Mouse (Mus musculus) stomach, postnatal 0 days (tissue): ENCODE data around the gene Trim25. TPM values are rescaled to one million over a fixed set of nuclear protein-coding genes. Genes with fewer than 3 reads are reported as not detected.
A peak's percentile ranks its signal among the peaks of the same experiment; 100 is the strongest.

Experiments
- ATAC-seq: fragments of 200-750 bp; cut with Nextera tagmentation; 2 replicates; pipeline ENCODE4 v1.8.0; 2017; ENCODE audit not compliant: low FRiP score, low TSS enrichment
- DNase-seq: peaks from one replicate; pipeline ENCODE4 v3.0.0-alpha.2; 2016; ENCODE audit warnings: low spot score
- H3K27ac ChIP-seq: fragments of 300-500 bp; sonication (generic); replicated peaks from 2 replicates; pipeline ENCODE4 v1.5.1; 2014; ENCODE audit warnings: mild to moderate bottlenecking, control low read depth
- H3K27me3 ChIP-seq: fragments of 300-500 bp; sonication (generic); 2 replicates; pipeline ENCODE4 v1.6.1; 2014; ENCODE audit warnings: low read length; ENCODE audit not compliant: control insufficient read depth, insufficient read depth
- H3K36me3 ChIP-seq: fragments of 300-500 bp; sonication (generic); 2 replicates; pipeline ENCODE4 v1.6.1; 2014; ENCODE audit warnings: low read length, mixed read lengths; ENCODE audit not compliant: control insufficient read depth, insufficient read depth
- H3K4me1 ChIP-seq: fragments of 300-500 bp; sonication (generic); replicated peaks from 2 replicates; pipeline ENCODE4 v1.6.1; 2014; ENCODE audit warnings: antibody characterized with exemption; ENCODE audit not compliant: control insufficient read depth, insufficient read depth
- H3K4me2 ChIP-seq: fragments of 300-500 bp; sonication (generic); replicated peaks from 2 replicates; pipeline ENCODE4 v1.6.1; 2014; ENCODE audit warnings: low read depth, mild to moderate bottlenecking, control low read depth, moderate library complexity
- H3K4me3 ChIP-seq: fragments of 300-500 bp; sonication (generic); 2 replicates; pipeline ENCODE4 v1.5.1; 2014; ENCODE audit warnings: low read depth, low read length, control low read depth
- H3K9ac ChIP-seq: fragments of 300-500 bp; sonication (generic); 2 replicates; pipeline ENCODE4 v1.6.1; 2014; ENCODE audit warnings: mild to moderate bottlenecking, low read length, control low read depth, mixed read lengths
- H3K9me3 ChIP-seq: fragments of 300-500 bp; sonication (generic); 2 replicates; pipeline ENCODE4 v1.6.1; 2016; ENCODE audit warnings: low read length; ENCODE audit not compliant: control insufficient read depth
- CTCF ChIP-seq: IDR thresholded peaks from 2 replicates; pipeline ENCODE4 v1.5.1; 2016; ENCODE audit warnings: antibody characterized with exemption, low read depth, mild to moderate bottlenecking, moderate library complexity
- EP300 ChIP-seq: optimal IDR thresholded peaks from 2 replicates; pipeline ENCODE3; 2016; ENCODE audit warnings: antibody characterized with exemption
- WGBS: fragments of 180-500 bp; shearing (Covaris S2); extraction: QIAGEN DNeasy Blood & Tissue Kit; methylation state at CpG from one replicate; pipeline ENCODE4 v1.1.7; 2014; 5-methylcytosine and 5-hydroxymethylcytosine counted together
- polyA plus RNA-seq: library from polyadenylated mRNA; unstranded; fragments of >200 nt; fragmentation: Nextera tagmentation; extraction: Ambion mirVana; gene quantifications from 2 replicates; pipeline ENCODE4 v1.2.1, GENCODE M21; 2015

The Trim25 gene
- polyA plus RNA-seq, 1 experiment from 2014 or later = 29.5 TPM

DNA sequence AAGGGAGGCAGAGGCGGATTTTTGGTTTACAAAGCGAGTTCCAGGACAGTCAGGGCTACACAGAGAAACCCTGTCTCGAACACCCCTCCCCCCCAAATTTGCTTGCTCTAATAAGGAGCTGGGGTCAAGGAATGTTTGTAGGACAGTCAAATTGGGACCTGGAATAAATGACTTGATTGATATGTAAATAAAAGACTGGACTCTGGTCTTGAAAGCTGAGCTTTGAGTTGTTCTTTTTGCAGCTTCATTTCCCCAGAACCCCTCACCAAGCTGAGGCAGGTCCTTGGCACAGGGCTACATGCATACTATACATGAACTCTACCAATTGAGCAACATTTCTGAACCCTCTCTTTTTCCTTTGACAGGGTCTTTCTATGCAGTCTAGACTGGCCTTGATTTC lies 46.8 kb downstream of the Trim25 start:
- no peak for ATAC-seq
- no peak for DNase-seq
- H3K27me3 ChIP-seq = no peaks in the 10 kb centered on the region
- 94% methylated on average over 3 of the region's 3 CpGs for WGBS
- H3K9me3 ChIP-seq = no peaks in the 10 kb centered on the region
- no peak overlapping the region for H3K4me3 ChIP-seq
- H3K9ac ChIP-seq = no peak overlapping the region
- TF ChIP-seq CTCF (no peak), EP300 (no peak)
- no peaks in the 10 kb centered on the region for H3K4me1 ChIP-seq
- no peak overlapping the region for H3K4me2 ChIP-seq
- no peak overlapping the region for H3K27ac ChIP-seq
- peaks cover 13% of the 10 kb centered on the region for H3K36me3 ChIP-seq

DNA sequence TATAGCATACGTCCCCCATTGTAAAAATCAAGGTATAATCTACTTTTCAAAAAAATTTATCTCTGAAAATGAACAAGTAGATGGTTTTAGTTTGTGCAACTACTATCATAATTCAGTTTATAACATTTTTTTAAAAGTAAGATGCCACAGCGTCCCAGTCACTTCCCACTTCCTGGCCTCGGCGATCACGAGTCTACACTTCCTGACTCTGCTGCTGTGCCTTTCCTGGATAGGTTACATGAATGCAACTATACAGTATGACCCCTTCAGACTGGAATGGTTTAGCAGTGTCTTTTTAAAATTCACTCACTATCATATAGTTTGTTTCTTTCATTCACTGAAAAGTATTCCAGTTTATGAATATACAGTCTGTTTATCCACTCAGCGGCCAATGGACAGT lies 52.6 kb downstream of the Trim25 start:
- H3K27ac ChIP-seq = no peak overlapping the region
- no peak for TF ChIP-seq CTCF
- TF ChIP-seq EP300 = no peak
- ATAC-seq (no peak), DNase-seq (no peak)
- H3K9ac ChIP-seq = no peak overlapping the region
- no peak overlapping the region for H3K4me3 ChIP-seq
- H3K36me3 ChIP-seq = peaks cover 7% of the 10 kb centered on the region; the same call in 1 of the 2 replicates
- H3K9me3 ChIP-seq = no peaks in the 10 kb centered on the region
- no peaks in the 10 kb centered on the region for H3K4me1 ChIP-seq
- no peaks in the 10 kb centered on the region for H3K27me3 ChIP-seq
- WGBS = 83% methylated on average over 6 of the region's 6 CpGs
- no peak overlapping the region for H3K4me2 ChIP-seq

DNA sequence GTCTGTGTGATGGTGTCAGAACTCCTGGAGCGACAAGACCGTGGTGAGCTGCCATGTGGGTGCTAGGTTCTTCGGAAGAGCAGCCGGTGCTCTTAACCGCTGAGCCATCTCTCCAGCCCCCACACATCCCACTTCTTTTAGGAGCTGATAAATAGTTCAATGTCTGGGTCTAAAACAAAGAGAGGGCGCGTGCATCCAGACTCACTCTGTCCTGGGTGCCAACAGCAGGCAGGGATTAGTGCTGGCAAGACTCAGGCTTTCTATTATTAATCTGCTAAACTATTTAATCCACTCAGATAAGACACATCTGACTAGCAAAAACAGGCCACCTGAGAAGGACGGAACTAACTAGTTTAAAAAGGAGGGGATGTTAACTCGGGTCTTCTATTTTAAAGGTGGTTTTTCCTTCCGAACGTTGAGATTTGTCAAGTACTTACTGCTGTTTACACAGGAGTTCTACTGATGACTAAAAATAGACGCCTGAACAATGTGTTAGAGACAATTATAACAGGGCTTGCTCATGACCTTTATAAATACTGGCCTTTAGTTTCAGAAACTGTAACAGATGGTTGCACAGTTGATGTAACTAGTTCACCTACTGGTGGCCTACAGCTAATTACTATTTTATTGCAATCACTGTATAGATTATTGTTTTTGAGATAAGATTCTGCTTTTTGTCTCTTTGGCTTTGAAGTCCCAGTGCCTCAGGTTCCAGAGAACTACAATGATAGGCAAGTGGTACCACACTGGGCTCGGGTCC lies 56.9 kb downstream of the Trim25 start:
- Histone ChIP-seq H3K4me1 (peaks cover 5% of the 10 kb centered on the region; the same call in 1 of the 2 replicates), H3K9ac (no peak overlapping the region), H3K27ac (0 out of 2 replicates have a peak overlapping the region, but pooled peaks have one; percentile 6), H3K27me3 (no peaks in the 10 kb centered on the region), H3K36me3 (no peaks in the 10 kb centered on the region; the same call in 1 of the 2 replicates), H3K4me2 (no peak overlapping the region), H3K4me3 (no peak overlapping the region), H3K9me3 (no peaks in the 10 kb centered on the region)
- WGBS = 54% methylated on average over 13 of the region's 13 CpGs
- no peak for TF ChIP-seq CTCF
- TF ChIP-seq EP300 = no peak
- ATAC-seq = no peak
- no peak for DNase-seq

DNA sequence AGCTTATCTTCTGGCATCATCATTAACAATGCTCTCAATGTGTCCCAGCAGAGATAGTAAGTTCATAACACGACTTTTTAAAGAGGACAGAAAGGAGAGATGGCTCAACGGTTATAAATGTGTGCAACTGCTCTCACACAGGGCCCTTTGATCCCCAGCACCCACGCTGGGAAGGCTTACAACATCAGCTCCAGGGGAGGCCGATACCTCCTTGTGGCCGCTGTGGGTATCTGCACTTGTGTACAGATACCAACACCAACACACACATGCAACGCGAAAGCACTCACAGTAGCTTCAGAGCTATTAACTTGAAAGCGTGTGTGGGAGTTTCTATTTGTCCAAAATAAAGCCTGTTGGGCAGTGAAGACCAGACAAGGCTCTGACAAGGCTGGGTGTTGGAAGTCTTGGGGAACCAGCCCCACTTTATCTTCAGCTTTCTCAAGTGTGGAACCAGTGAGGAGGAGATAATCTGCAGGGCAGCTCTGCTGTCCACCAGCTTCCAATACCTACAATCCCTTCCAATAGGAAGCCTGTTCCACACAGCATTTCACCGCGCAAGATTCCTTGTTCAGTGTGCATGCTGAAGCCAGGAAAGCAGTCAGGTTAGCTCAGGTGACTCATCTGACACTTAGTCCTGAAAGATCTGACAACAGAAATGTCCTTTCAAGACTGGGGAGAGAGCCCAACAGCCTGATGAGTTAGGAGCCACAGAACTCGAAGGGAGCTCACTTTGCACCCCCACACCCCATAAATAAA lies 59.5 kb downstream of the Trim25 start:
- WGBS = 63% methylated on average over 11 of the region's 11 CpGs
- ATAC-seq = no peak
- Histone ChIP-seq H3K9ac (no peak overlapping the region), H3K27ac (no peak overlapping the region), H3K9me3 (no peaks in the 10 kb centered on the region), H3K4me3 (peak overlapping the region; percentile 80; the same call in 1 of the 2 replicates), H3K4me1 (peaks cover 5% of the 10 kb centered on the region; the same call in 1 of the 2 replicates), H3K36me3 (no peaks in the 10 kb centered on the region; the same call in 1 of the 2 replicates), H3K4me2 (peak overlapping the region; percentile 96), H3K27me3 (no peaks in the 10 kb centered on the region)
- TF ChIP-seq EP300 (no peak), CTCF (peak; percentile 65)
- peak; percentile 35 for DNase-seq

DNA sequence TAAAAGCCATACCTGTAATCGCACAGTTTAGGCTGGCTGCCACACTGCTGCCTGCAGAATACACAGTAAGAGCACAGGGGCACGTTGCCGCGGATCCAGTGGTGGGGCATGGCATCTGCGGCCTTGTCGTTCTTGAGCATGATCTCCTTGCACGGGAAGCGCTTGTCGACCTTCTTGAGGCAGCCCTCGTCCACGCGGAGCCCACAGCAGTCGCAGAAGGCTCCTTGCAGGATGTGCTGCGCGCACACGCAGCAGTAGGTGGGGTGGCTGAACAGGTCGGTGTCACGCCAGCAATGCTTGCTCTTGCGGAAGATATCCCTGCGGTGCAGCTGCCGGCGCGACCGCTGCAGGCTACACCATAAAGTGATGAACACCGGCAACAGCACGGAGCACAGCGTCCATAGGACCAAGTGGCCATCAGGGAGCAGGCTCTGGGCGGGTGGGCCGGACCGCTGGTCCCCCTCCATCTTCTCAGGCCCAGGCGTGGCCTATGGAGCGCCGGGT lies 60.8 kb downstream of the Trim25 start:
- Histone ChIP-seq H3K27me3 (no peaks in the 10 kb centered on the region), H3K27ac (peak overlapping the region; percentile 85), H3K9me3 (no peaks in the 10 kb centered on the region), H3K4me2 (peak overlapping the region; percentile 96), H3K36me3 (no peaks in the 10 kb centered on the region), H3K4me1 (peaks cover 5% of the 10 kb centered on the region; the same call in 1 of the 2 replicates), H3K9ac (peak overlapping the region; percentile 88), H3K4me3 (peak overlapping the region; percentile 80)
- under 1% methylated on average over 33 of the region's 33 CpGs for WGBS
- peak; percentile 3; the same call in 1 of the 2 replicates for ATAC-seq
- no peak for DNase-seq
- TF ChIP-seq CTCF (peak; percentile 20; the same call in 1 of the 2 replicates), EP300 (no peak)
